Mouse (Mus musculus) forebrain, embryonic 14.5 days (tissue): ENCODE results near the gene Cacna1e. TPM values are rescaled to one million over a fixed set of nuclear protein-coding genes. Genes with fewer than 3 reads are reported as not detected.

ENCODE experiments used
- ATAC-seq: fragments of 200-750 bp; cut with Nextera tagmentation; 2 replicates; pipeline ENCODE4 v1.8.0; 2017; ENCODE audit warnings: mild to moderate bottlenecking, moderate library complexity
- DNase-seq: peaks from one replicate; pipeline ENCODE4 v3.0.0-alpha.2; 2015; ENCODE audit warnings: low spot score
- H3K27ac ChIP-seq: fragments of 300-500 bp; sonication (generic); 2 replicates; pipeline ENCODE4 v1.5.1; 2014; ENCODE audit warnings: low read depth, mild to moderate bottlenecking, control low read depth, low read length, moderate library complexity
- H3K27me3 ChIP-seq: fragments of 300-500 bp; sonication (generic); replicated peaks from 2 replicates; pipeline ENCODE4 v1.6.1; 2014; ENCODE audit warnings: low read length, control low read depth, mixed read lengths; ENCODE audit not compliant: control insufficient read depth, insufficient read depth
- H3K36me3 ChIP-seq: fragments of 300-500 bp; sonication (generic); 2 replicates; pipeline ENCODE4 v1.6.1; 2014; ENCODE audit warnings: low read length, control low read depth; ENCODE audit not compliant: control insufficient read depth, insufficient read depth
- H3K4me1 ChIP-seq: fragments of 300-500 bp; sonication (generic); 2 replicates; pipeline ENCODE4 v1.6.1; 2014; ENCODE audit warnings: antibody characterized with exemption, low read length, control low read depth; ENCODE audit not compliant: control insufficient read depth, insufficient read depth
- H3K4me2 ChIP-seq: fragments of 300-500 bp; sonication (generic); 2 replicates; pipeline ENCODE4 v1.6.1; 2014; ENCODE audit warnings: mild to moderate bottlenecking, control low read depth, low read length
- H3K4me3 ChIP-seq: fragments of 300-500 bp; sonication (generic); 2 replicates; pipeline ENCODE4 v1.5.1; 2014; ENCODE audit warnings: low read depth, low read length, control low read depth
- H3K9ac ChIP-seq: fragments of 300-500 bp; sonication (generic); 2 replicates; pipeline ENCODE4 v1.6.1; 2014; ENCODE audit warnings: mild to moderate bottlenecking, low read length, control low read depth, moderate library complexity
- H3K9me3 ChIP-seq: fragments of 300-500 bp; sonication (generic); replicated peaks from 2 replicates; pipeline ENCODE4 v1.6.1; 2016; ENCODE audit warnings: low read length, control low read depth, mixed read lengths; ENCODE audit not compliant: control insufficient read depth
- WGBS: fragments of 180-500 bp; shearing (Covaris S2); extraction: QIAGEN DNeasy Blood & Tissue Kit; methylation state at CpG from one replicate; pipeline ENCODE4 v1.1.7; 2014; 5-methylcytosine and 5-hydroxymethylcytosine counted together
- polyA plus RNA-seq: library from polyadenylated mRNA; unstranded; fragments of >200 nt; fragmentation: Nextera tagmentation; extraction: Ambion mirVana; gene quantifications from 2 replicates; pipeline ENCODE4 v1.2.1, GENCODE M21; 2014

Gene Cacna1e
- polyA plus RNA-seq, 1 experiment from 2014 or later = 6.7 TPM

- Histone ChIP-seq H3K9me3 (no peaks in the 10 kb centered on the region), H3K4me1 (no peaks in the 10 kb centered on the region), H3K27me3 (no peaks in the 10 kb centered on the region), H3K9ac (no peak overlapping the region), H3K4me3 (no peak overlapping the region), H3K27ac (no peak overlapping the region), H3K4me2 (no peak overlapping the region), H3K36me3 (no peaks in the 10 kb centered on the region)
- 83% methylated on average over 31 of the region's 31 CpGs for WGBS
- DNase-seq (no peak), ATAC-seq (no peak)
Observed at GRCm38 (mm10) chr1:154799257-154799656, 85.0 kb downstream of the Cacna1e start.

GRCm38 (mm10) chr1:154798771-154799170 is 85.5 kb downstream of the Cacna1e start:
- Histone ChIP-seq H3K9me3 (no peaks in the 10 kb centered on the region), H3K4me1 (no peaks in the 10 kb centered on the region), H3K4me2 (no peak overlapping the region), H3K27ac (no peak overlapping the region), H3K27me3 (no peaks in the 10 kb centered on the region), H3K36me3 (no peaks in the 10 kb centered on the region), H3K9ac (no peak overlapping the region), H3K4me3 (no peak overlapping the region)
- WGBS = 86% methylated on average over 2 of the region's 2 CpGs
- ATAC-seq (no peak), DNase-seq (no peak)

GRCm38 (mm10) chr1:154796685-154797084 is 87.6 kb downstream of the Cacna1e start:
- H3K27ac ChIP-seq = no peak overlapping the region
- peaks cover 4% of the 10 kb centered on the region; the same call in 1 of the 2 replicates for H3K4me1 ChIP-seq
- H3K27me3 ChIP-seq = no peaks in the 10 kb centered on the region
- H3K4me2 ChIP-seq = no peak overlapping the region
- no peak overlapping the region for H3K9ac ChIP-seq
- H3K4me3 ChIP-seq = no peak overlapping the region
- H3K36me3 ChIP-seq = no peaks in the 10 kb centered on the region
- peak; percentile 34 for DNase-seq
- no peaks in the 10 kb centered on the region for H3K9me3 ChIP-seq
- ATAC-seq = no peak
- 56% methylated on average over 2 of the region's 2 CpGs for WGBS

GRCm38 (mm10) chr1:154794518-154794951 is 89.8 kb downstream of the Cacna1e start:
- peaks cover 12% of the 10 kb centered on the region for H3K4me1 ChIP-seq
- 94% methylated on average over 8 of the region's 8 CpGs for WGBS
- H3K4me2 ChIP-seq = no peak overlapping the region
- DNase-seq (no peak), ATAC-seq (no peak)
- no peaks in the 10 kb centered on the region for H3K27me3 ChIP-seq
- H3K27ac ChIP-seq = no peak overlapping the region
- H3K9me3 ChIP-seq = no peaks in the 10 kb centered on the region
- H3K36me3 ChIP-seq = no peaks in the 10 kb centered on the region
- H3K4me3 ChIP-seq = no peak overlapping the region
- no peak overlapping the region for H3K9ac ChIP-seq

- ATAC-seq = peak; percentile 37; the same call in 1 of the 2 replicates
- Histone ChIP-seq H3K9ac (no peak overlapping the region), H3K4me2 (no peak overlapping the region), H3K27me3 (no peaks in the 10 kb centered on the region), H3K4me3 (no peak overlapping the region), H3K27ac (peak overlapping the region; percentile 48), H3K4me1 (peaks cover 12% of the 10 kb centered on the region), H3K36me3 (no peaks in the 10 kb centered on the region), H3K9me3 (no peaks in the 10 kb centered on the region)
- WGBS = 63% methylated on average over 13 of the region's 13 CpGs
- peak; percentile 70 for DNase-seq
Observed at GRCm38 (mm10) chr1:154791544-154792174, 92.6 kb downstream of the Cacna1e start.

- no peak for DNase-seq
- no peak overlapping the region for H3K4me2 ChIP-seq
- H3K4me1 ChIP-seq = peaks cover 15% of the 10 kb centered on the region
- H3K9ac ChIP-seq = no peak overlapping the region
- WGBS = 78% methylated on average over 4 of the region's 4 CpGs
- ATAC-seq = peak; percentile 13
- H3K27ac ChIP-seq = no peak overlapping the region
- H3K27me3 ChIP-seq = 0 out of 2 replicates have a peak, but pooled peaks cover 3% of the 10 kb centered on the region
- H3K9me3 ChIP-seq = no peaks in the 10 kb centered on the region
- no peak overlapping the region for H3K4me3 ChIP-seq
- no peaks in the 10 kb centered on the region for H3K36me3 ChIP-seq
Observed at GRCm38 (mm10) chr1:154788491-154788890, 95.8 kb downstream of the Cacna1e start.

GRCm38 (mm10) chr1:154788069-154788468 is 96.2 kb downstream of the Cacna1e start:
- WGBS = 6% methylated on average over 5 of the region's 5 CpGs
- no peak overlapping the region for H3K4me2 ChIP-seq

GRCm38 (mm10) chr1:154787418-154787817 is 96.9 kb downstream of the Cacna1e start:
- Histone ChIP-seq H3K36me3 (no peaks in the 10 kb centered on the region), H3K4me3 (no peak overlapping the region), H3K4me2 (no peak overlapping the region), H3K4me1 (peaks cover 15% of the 10 kb centered on the region), H3K9ac (no peak overlapping the region), H3K27ac (no peak overlapping the region), H3K27me3 (0 out of 2 replicates have a peak, but pooled peaks cover 4% of the 10 kb centered on the region), H3K9me3 (no peaks in the 10 kb centered on the region)
- DNase-seq (no peak), ATAC-seq (no peak)
- 72% methylated on average over 5 of the region's 5 CpGs for WGBS

More at GRCm38 (mm10) chr1:154788069-154788468, 96.2 kb downstream of the Cacna1e start:
- H3K36me3 ChIP-seq = no peaks in the 10 kb centered on the region
- 0 out of 2 replicates have a peak, but pooled peaks cover 4% of the 10 kb centered on the region for H3K27me3 ChIP-seq
- H3K9ac ChIP-seq = no peak overlapping the region
- H3K4me3 ChIP-seq = no peak overlapping the region
- no peak overlapping the region for H3K27ac ChIP-seq
- DNase-seq (peak; percentile 91), ATAC-seq (peak; percentile 69)
- no peaks in the 10 kb centered on the region for H3K9me3 ChIP-seq
- H3K4me1 ChIP-seq = peaks cover 15% of the 10 kb centered on the region

GRCm38 (mm10) chr1:154786243-154786669 is 98.0 kb downstream of the Cacna1e start:
- ATAC-seq (peak; percentile 59), DNase-seq (peak; percentile 94)
- H3K9me3 ChIP-seq = no peaks in the 10 kb centered on the region
- H3K36me3 ChIP-seq = no peaks in the 10 kb centered on the region
- H3K4me1 ChIP-seq = peaks cover 9% of the 10 kb centered on the region
- H3K9ac ChIP-seq = no peak overlapping the region
- 3% methylated on average over 4 of the region's 4 CpGs for WGBS
- H3K27me3 ChIP-seq = 0 out of 2 replicates have a peak, but pooled peaks cover 4% of the 10 kb centered on the region
- no peak overlapping the region for H3K27ac ChIP-seq
- H3K4me3 ChIP-seq = no peak overlapping the region
- no peak overlapping the region for H3K4me2 ChIP-seq
